ENCODE assay signal across 8 mouse cellular contexts in the genomic region with DNA sequence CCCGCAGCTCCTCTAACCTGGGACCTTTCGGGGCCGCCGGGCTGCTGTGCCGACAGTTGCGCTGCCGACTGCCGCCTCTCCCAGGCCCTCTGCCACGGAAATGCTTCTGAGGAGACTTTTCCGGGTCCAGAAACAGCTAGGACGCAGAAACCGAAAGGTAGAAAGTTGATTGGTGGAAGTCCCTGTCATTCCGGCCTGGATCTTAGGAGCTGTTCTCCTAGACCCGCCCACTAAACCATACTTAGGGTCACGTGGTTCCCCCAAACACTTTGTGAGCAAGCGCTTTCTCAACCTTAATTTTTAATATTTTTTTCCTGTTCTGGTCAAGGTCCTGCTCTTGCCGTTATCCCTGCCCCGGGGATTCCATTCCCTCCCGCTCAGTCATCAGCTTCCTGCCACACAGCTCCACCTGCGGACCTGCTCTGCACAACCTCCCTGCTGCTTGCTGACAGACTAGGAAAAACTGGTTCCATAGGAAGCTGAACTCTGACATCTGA. TPM values are rescaled to one million over a fixed set of nuclear protein-coding genes. Genes with fewer than 3 reads are reported as not detected.
DNase-seq lines count a peak whose midpoint lies in the region; ATAC-seq lines count a peak whose summit lies in the region.
"Not testable (repeated sequence)": the region's sequence is repeated elsewhere in the genome, so short reads cannot be mapped to it uniquely, and the experiment has no call there.

TSS of gene CT030661.1 (minus strand) at position 108 of the 497 bp plus-strand sequence.

- not testable (repeated sequence) for H3K4me1 ChIP-seq in brown adipose tissue, adult 24 weeks (ENCODE audit: control insufficient read depth, insufficient read depth, insufficient read length, low read length); heart, embryonic 13.5 days; liver, embryonic 12.5 days; stomach, embryonic 15.5 days

- peak; percentile 89 for DNase-seq in CD4-positive, CD25-positive, alpha-beta regulatory T cell, adult 2 months (ENCODE audit: low read depth, low spot score)
- peak; percentile 77 for DNase-seq in fat pad, adult 2 months (ENCODE audit: extremely low read depth, low read depth, low spot score)
- peak; percentile 94 for DNase-seq in kidney, postnatal 10 days
- DNase-seq in natural killer cell, adult 2 months (ENCODE audit: low spot score in 2 of 2) = peak; percentile 70 to 73

- H3K9me3 ChIP-seq in heart, embryonic 13.5 days; liver, embryonic 12.5 days (replicated peaks); stomach, embryonic 15.5 days: not testable (repeated sequence)

- not testable (repeated sequence) for H3K36me3 ChIP-seq in heart, embryonic 13.5 days; liver, embryonic 12.5 days; stomach, embryonic 15.5 days

- peak within 1 kb of the TSS; percentile 77 for H3K27ac ChIP-seq in brown adipose tissue, adult 24 weeks (replicated peaks; ENCODE audit: low read depth, low read length)
- H3K27ac ChIP-seq in heart, embryonic 13.5 days (replicated peaks) = peak within 1 kb of the TSS; percentile 84
- H3K27ac ChIP-seq in liver, embryonic 12.5 days = peak within 1 kb of the TSS; percentile 80
- H3K27ac ChIP-seq in stomach, embryonic 15.5 days = peak within 1 kb of the TSS; percentile 87

- ATAC-seq in heart, embryonic 13.5 days (ENCODE audit: extremely low read depth, insufficient number of reproducible peaks, low FRiP score, low TSS enrichment) = peak; percentile 95
- peak; percentile 99 for ATAC-seq in liver, embryonic 12.5 days
- ATAC-seq in stomach, embryonic 15.5 days (ENCODE audit: insufficient read depth, low FRiP score, low read depth) = peak; percentile 98

- under 1% methylated on average over 20 of the region's 20 CpGs for WGBS in heart, embryonic 13.5 days
- under 1% methylated on average over 20 of the region's 20 CpGs for WGBS in liver, embryonic 12.5 days (ENCODE audit: insufficient replicate concordance)
- WGBS in stomach, embryonic 15.5 days = 0% methylated on average over 20 of the region's 20 CpGs

- H3K9ac ChIP-seq in heart, embryonic 13.5 days = peak within 1 kb of the TSS; percentile 86
- peak within 1 kb of the TSS; percentile 80 for H3K9ac ChIP-seq in liver, embryonic 12.5 days
- H3K9ac ChIP-seq in stomach, embryonic 15.5 days = peak within 1 kb of the TSS; percentile 46

- peak within 1 kb of the TSS; percentile 91 for H3K4me3 ChIP-seq in brown adipose tissue, adult 24 weeks (ENCODE audit: insufficient read depth, low read depth, low read length)
- H3K4me3 ChIP-seq in heart, embryonic 13.5 days = peak within 1 kb of the TSS; percentile 74
- H3K4me3 ChIP-seq in liver, embryonic 12.5 days = peak within 1 kb of the TSS; percentile 73
- peak within 1 kb of the TSS; percentile 65 for H3K4me3 ChIP-seq in stomach, embryonic 15.5 days (replicated peaks)

- not testable (repeated sequence) for H3K27me3 ChIP-seq in heart, embryonic 13.5 days (replicated peaks); liver, embryonic 12.5 days (replicated peaks); stomach, embryonic 15.5 days (replicated peaks)

- peak within 1 kb of the TSS; percentile 68 for H3K4me2 ChIP-seq in heart, embryonic 13.5 days
- peak within 1 kb of the TSS; percentile 66 for H3K4me2 ChIP-seq in liver, embryonic 12.5 days
- peak within 1 kb of the TSS; percentile 48 for H3K4me2 ChIP-seq in stomach, embryonic 15.5 days

RNA-seq across cellular contexts. Expression of gene CT030661.1, which starts in this region (rescaled TPM):
- 10.3 and 11.9 TPM in 2 replicates for polyA plus RNA-seq in brown adipose tissue, adult 24 weeks (2012; ENCODE audit: insufficient read depth, insufficient read length, missing spikeins)
- polyA plus RNA-seq in heart, embryonic 13.5 days (2015; fragmentation: Nextera tagmentation; extraction: Ambion mirVana) = 6.8 and 7.4 TPM in 2 replicates
- polyA plus RNA-seq in liver, embryonic 12.5 days (2016; fragmentation: Nextera tagmentation; extraction: Ambion mirVana) = 5.0 and 5.3 TPM in 2 replicates
- 11.1 and 12.4 TPM in 2 replicates for polyA plus RNA-seq in stomach, embryonic 15.5 days (2015; fragmentation: Nextera tagmentation; extraction: Ambion mirVana)

Comparison
In these comparisons a context has a peak if more than half of its experiments do, and no peak if none do; other contexts are left out.
1. Peak in every context shown above with its lines: DNase-seq, ATAC-seq, H3K4me3 ChIP-seq and H3K27ac ChIP-seq.